Mouse (Mus musculus) neural tube, embryonic 11.5 days (tissue): ENCODE data around the gene Slc45a1. TPM values are rescaled to one million over a fixed set of nuclear protein-coding genes. Genes with fewer than 3 reads are reported as not detected.

ENCODE experiments used
- ATAC-seq: fragments of 200-750 bp; cut with Nextera tagmentation; 2 replicates; pipeline ENCODE4 v1.8.0; 2017; ENCODE audit warnings: moderate number of reproducible peaks, mild to moderate bottlenecking, moderate TSS enrichment, moderate library complexity; ENCODE audit not compliant: insufficient read depth, low FRiP score, low TSS enrichment
- DNase-seq: peaks from one replicate; pipeline ENCODE4 v3.0.0-alpha.2; 2015; ENCODE audit warnings: low spot score
- H3K27ac ChIP-seq: fragments of 300-500 bp; sonication (generic); 2 replicates; pipeline ENCODE4 v1.5.1; 2014; ENCODE audit warnings: low read depth, mild to moderate bottlenecking, low read length
- H3K27me3 ChIP-seq: fragments of 300-500 bp; sonication (generic); 2 replicates; pipeline ENCODE4 v1.6.1; 2014; ENCODE audit warnings: mild to moderate bottlenecking, low read length, mixed read lengths; ENCODE audit not compliant: control insufficient read depth, insufficient read depth
- H3K36me3 ChIP-seq: fragments of 300-500 bp; sonication (generic); 2 replicates; pipeline ENCODE4 v1.6.1; 2014; ENCODE audit warnings: mild to moderate bottlenecking, low read length, moderate library complexity, mixed read lengths; ENCODE audit not compliant: control insufficient read depth, insufficient read depth
- H3K4me1 ChIP-seq: fragments of 300-500 bp; sonication (generic); 2 replicates; pipeline ENCODE4 v1.6.1; 2014; ENCODE audit warnings: low read length, mixed read lengths; ENCODE audit not compliant: control insufficient read depth, insufficient read depth
- H3K4me2 ChIP-seq: fragments of 300-500 bp; sonication (generic); 2 replicates; pipeline ENCODE4 v1.6.1; 2014; ENCODE audit warnings: low read depth, mild to moderate bottlenecking, moderate library complexity
- H3K4me3 ChIP-seq: fragments of 300-500 bp; sonication (generic); 2 replicates; pipeline ENCODE4 v1.5.1; 2014; ENCODE audit warnings: low read depth, low read length
- H3K9ac ChIP-seq: fragments of 300-500 bp; sonication (generic); 2 replicates; pipeline ENCODE4 v1.6.1; 2014; ENCODE audit warnings: mild to moderate bottlenecking, low read length
- H3K9me3 ChIP-seq: fragments of 300-500 bp; sonication (generic); 2 replicates; pipeline ENCODE4 v1.6.1; 2016; ENCODE audit warnings: low read length; ENCODE audit not compliant: control insufficient read depth
- WGBS: fragments of 180-500 bp; shearing (Covaris S2); extraction: QIAGEN DNeasy Blood & Tissue Kit; methylation state at CpG from one replicate; pipeline ENCODE4 v1.1.7; 2014; 5-methylcytosine and 5-hydroxymethylcytosine counted together
- polyA plus RNA-seq: library from polyadenylated mRNA; unstranded; fragments of >200 nt; fragmentation: Nextera tagmentation; extraction: Ambion mirVana; gene quantifications from 2 replicates; pipeline ENCODE4 v1.2.1, GENCODE M21; 2014

Gene Slc45a1
- polyA plus RNA-seq, 1 experiment from 2014 or later = 8.8 TPM

DNA sequence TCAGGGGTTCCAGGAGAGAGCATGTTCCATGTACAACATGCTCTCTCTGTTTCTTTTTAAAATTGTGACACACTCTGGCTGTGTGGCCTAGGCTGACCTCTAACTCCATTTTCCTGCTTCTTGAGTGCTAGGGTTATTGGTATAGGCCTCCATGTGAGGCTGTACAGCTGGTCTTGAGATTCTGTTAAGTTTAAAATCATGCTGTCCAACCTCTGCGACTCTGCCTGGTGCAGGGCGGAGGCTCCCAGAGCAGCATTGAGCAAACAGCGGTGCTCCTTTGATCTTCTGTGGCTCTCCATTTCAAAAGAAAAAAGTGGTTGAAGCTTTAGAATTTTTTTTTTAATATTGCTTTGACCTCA, 68.2 kb downstream of the Slc45a1 start:
- ATAC-seq (no peak), DNase-seq (no peak)
- WGBS = 55% methylated on average over 3 of the region's 3 CpGs
- no peak overlapping the region for H3K27ac ChIP-seq
- no peak overlapping the region for H3K4me3 ChIP-seq
- H3K4me2 ChIP-seq = no peak overlapping the region
- H3K9ac ChIP-seq = no peak overlapping the region
- H3K4me1 ChIP-seq = peaks cover 6% of the 10 kb centered on the region
- no peaks in the 10 kb centered on the region for H3K9me3 ChIP-seq
- no peaks in the 10 kb centered on the region for H3K27me3 ChIP-seq
- H3K36me3 ChIP-seq = no peaks in the 10 kb centered on the region

DNA sequence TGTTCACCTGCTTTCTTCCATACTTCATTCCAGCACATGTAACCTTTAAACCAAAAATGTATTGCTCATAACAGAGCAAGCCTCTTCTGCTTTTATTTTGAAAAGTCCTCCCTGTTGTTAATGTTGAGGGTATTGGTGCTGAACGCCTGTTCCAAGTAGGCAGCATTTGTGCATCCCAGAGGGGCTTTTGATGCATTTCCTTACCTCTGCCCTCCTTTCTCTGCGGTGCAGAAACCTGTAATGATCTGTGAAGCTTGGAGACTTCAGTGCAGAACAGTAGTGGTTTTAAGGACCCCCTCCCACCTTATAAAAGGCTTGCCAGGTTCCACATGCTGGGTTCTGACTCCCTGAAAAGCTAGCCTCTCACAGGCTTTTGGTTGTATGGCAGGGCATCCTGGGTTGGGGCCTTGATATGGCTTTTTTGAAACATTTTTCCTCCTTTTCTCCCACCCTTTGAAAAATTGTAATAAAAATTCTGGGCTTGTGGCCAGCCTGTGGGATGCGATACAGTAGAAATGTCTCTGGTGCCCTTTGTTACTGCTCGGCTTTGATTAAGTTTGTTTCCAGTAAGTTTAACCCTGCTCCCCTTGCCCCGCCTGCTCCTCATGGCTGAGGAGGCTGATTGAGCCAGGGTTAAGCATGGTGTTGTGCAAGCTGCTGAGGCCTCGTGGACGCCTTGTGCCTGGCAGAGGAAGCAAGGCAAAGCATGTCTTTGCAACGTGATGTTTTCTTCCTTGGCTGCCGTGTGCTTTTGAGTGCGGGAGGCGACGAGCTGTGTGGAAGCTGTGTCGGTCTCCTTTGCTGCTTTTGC, 68.8 kb downstream of the Slc45a1 start:
- H3K4me2 ChIP-seq = no peak overlapping the region
- no peaks in the 10 kb centered on the region for H3K9me3 ChIP-seq
- no peak overlapping the region for H3K9ac ChIP-seq
- no peaks in the 10 kb centered on the region for H3K27me3 ChIP-seq
- H3K4me3 ChIP-seq = no peak overlapping the region
- H3K36me3 ChIP-seq = no peaks in the 10 kb centered on the region
- DNase-seq = no peak
- WGBS = 49% methylated on average over 13 of the region's 13 CpGs
- H3K27ac ChIP-seq = no peak overlapping the region
- ATAC-seq = no peak
- H3K4me1 ChIP-seq = peaks cover 6% of the 10 kb centered on the region

DNA sequence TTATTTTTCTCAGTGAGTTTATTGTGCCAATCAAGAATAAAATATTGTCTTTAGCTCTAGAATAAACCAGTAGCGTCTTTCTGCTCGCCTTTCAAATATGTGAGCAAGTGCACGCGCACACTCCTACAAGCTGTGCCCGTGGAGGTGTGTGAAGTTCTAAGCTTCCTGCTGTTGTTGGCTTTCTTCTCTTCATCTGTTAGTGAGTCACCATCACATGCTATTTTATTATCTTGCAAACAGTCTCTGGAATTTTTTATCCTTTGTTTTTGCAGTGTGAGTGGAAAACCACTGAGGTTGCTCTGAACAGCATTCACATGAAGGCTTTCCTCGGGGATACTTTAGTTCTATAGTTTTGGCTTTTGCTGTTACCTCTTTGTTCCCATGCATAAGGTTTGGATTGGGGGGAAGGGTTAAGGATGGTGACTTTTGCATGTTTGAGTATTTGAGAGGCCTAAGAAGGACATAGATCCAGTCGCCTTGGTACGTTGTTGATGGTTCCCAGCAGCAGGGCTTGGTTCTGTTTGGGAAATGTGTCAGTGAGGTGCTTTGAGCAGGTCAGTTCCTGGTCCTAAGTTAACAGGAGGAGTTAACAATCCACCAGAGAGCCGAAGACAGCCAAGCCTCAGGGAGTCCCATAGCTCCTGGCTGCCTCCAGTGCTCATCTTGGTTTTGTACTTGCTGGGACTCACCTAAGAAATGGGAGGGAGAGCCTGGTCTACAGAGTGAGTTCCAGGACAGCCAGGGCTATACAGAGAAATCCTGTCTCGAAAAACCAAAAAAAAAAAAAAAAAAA, 69.8 kb downstream of the Slc45a1 start:
- Histone ChIP-seq H3K9ac (no peak overlapping the region), H3K4me3 (no peak overlapping the region), H3K4me1 (peaks cover 6% of the 10 kb centered on the region), H3K27ac (no peak overlapping the region), H3K4me2 (no peak overlapping the region), H3K36me3 (no peaks in the 10 kb centered on the region), H3K27me3 (no peaks in the 10 kb centered on the region), H3K9me3 (no peaks in the 10 kb centered on the region)
- WGBS = 81% methylated on average over 10 of the region's 10 CpGs
- DNase-seq (no peak), ATAC-seq (no peak)

Other genes starting within 250 kb of the Slc45a1 start
- 62.4 and 63.7 TPM in 2 replicates for gene Errfi1, start 201.7 kb upstream of the Slc45a1 start, polyA plus RNA-seq